Mouse (Mus musculus) lung, embryonic 15.5 days (tissue): ENCODE data around the gene Ppp1r32. TPM values are rescaled to one million over a fixed set of nuclear protein-coding genes. Genes with fewer than 3 reads are reported as not detected.

Source experiments
- polyA plus RNA-seq: library from polyadenylated mRNA; unstranded; fragments of >200 nt; fragmentation: Nextera tagmentation; extraction: Ambion mirVana; gene quantifications from 2 replicates; pipeline ENCODE4 v1.2.1, GENCODE M21; 2015

Gene Ppp1r32
- polyA plus RNA-seq, 1 experiment from 2014 or later = 0.87 TPM

Other genes starting within 250 kb of the Ppp1r32 start
- gene Myrf, start 242.2 kb downstream of the Ppp1r32 start, polyA plus RNA-seq = 5.6 and 6.5 TPM in 2 replicates
- gene Dagla, start 178.1 kb downstream of the Ppp1r32 start, polyA plus RNA-seq = 3.1 and 3.2 TPM in 2 replicates
- gene Syt7, start 93.8 kb downstream of the Ppp1r32 start, polyA plus RNA-seq = 2.1 TPM in 2 replicates
- 0.79 and 1.1 TPM in 2 replicates for gene Lrrc10b, start 25.5 kb downstream of the Ppp1r32 start, polyA plus RNA-seq
- gene Cpsf7, start 42.3 kb upstream of the Ppp1r32 start, polyA plus RNA-seq = 37.0 and 38.4 TPM in 2 replicates
- gene Sdhaf2, start 43.2 kb upstream of the Ppp1r32 start, polyA plus RNA-seq = 56.5 and 56.6 TPM in 2 replicates
- gene Tmem216, start 73.3 kb upstream of the Ppp1r32 start, polyA plus RNA-seq = 44.5 and 44.6 TPM in 2 replicates
- 20.4 and 21.7 TPM in 2 replicates for gene Cyb561a3, start 94.2 kb upstream of the Ppp1r32 start, polyA plus RNA-seq
- gene Tmem138, start 94.4 kb upstream of the Ppp1r32 start, polyA plus RNA-seq = 39.4 and 40.3 TPM in 2 replicates
- 369 and 379 TPM in 2 replicates for gene Ddb1, start 122.4 kb upstream of the Ppp1r32 start, polyA plus RNA-seq
- gene Tkfc, start 122.7 kb upstream of the Ppp1r32 start, polyA plus RNA-seq = 16.1 and 16.2 TPM in 2 replicates
- gene Vwce, start 151.3 kb upstream of the Ppp1r32 start, polyA plus RNA-seq = 0.52 and 1.3 TPM in 2 replicates
- gene Pga5, start 195.1 kb upstream of the Ppp1r32 start, polyA plus RNA-seq = not detected in 2 replicates
- gene Vps37c, start 205.8 kb upstream of the Ppp1r32 start, polyA plus RNA-seq = 30.3 and 33.4 TPM in 2 replicates